ENCODE assay signal across 29 mouse cellular contexts in genomic region chr17:63176411-63176810, GRCm38 (mm10).
DNase-seq lines count a peak whose midpoint lies in the region; ATAC-seq and TF ChIP-seq lines count a peak whose summit lies in the region.
"Had no signal": no experiment of that assay in that cellular context is flagged by ENCODE, and none has a peak within 500 bp of the region (broad histone marks: within the 10 kb centered on the region; RNA-seq: fewer than 3 reads in every experiment).

No protein-coding gene starts in this region.

- no peak overlapping the region for H3K9ac ChIP-seq in forebrain, embryonic 16.5 days (replicated peaks; ENCODE audit: low read depth, low read length)
- no peak overlapping the region for H3K9ac ChIP-seq in forebrain, postnatal 0 days
- H3K9ac ChIP-seq in midbrain, embryonic 12.5 days (replicated peaks): no peak overlapping the region
- no peak overlapping the region for H3K9ac ChIP-seq in midbrain, postnatal 0 days (replicated peaks; ENCODE audit: low read length, poor library complexity, severe bottlenecking)
- H3K9ac ChIP-seq in midbrain, embryonic 15.5 days: no peak overlapping the region
- H3K9ac ChIP-seq: forebrain, embryonic 15.5 days; liver, embryonic 14.5 days; lung, embryonic 14.5 days; neural tube, embryonic 12.5 days had no signal

- H3K4me3 ChIP-seq in forebrain, embryonic 16.5 days (replicated peaks; ENCODE audit: low read length): no peak overlapping the region
- H3K4me3 ChIP-seq in forebrain, postnatal 0 days (ENCODE audit: low read depth, low read length): no peak overlapping the region
- H3K4me3 ChIP-seq in midbrain, embryonic 12.5 days: no peak overlapping the region
- H3K4me3 ChIP-seq in midbrain, postnatal 0 days (ENCODE audit: low read depth, low read length): no peak overlapping the region
- no peak overlapping the region for H3K4me3 ChIP-seq in midbrain, embryonic 15.5 days
- H3K4me3 ChIP-seq: forebrain, embryonic 15.5 days; hindbrain, embryonic 10.5 days; layer of hippocampus, adult 2 months; myocyte; neural tube, embryonic 12.5 days had no signal

- H3K27me3 ChIP-seq in forebrain, embryonic 16.5 days (replicated peaks; ENCODE audit: control insufficient read depth, insufficient read depth, low read length): no peaks in the 10 kb centered on the region
- H3K27me3 ChIP-seq in forebrain, postnatal 0 days (ENCODE audit: insufficient read depth, low read length): no peaks in the 10 kb centered on the region; the same call in 1 of the 2 replicates
- H3K27me3 ChIP-seq in midbrain, embryonic 12.5 days: peaks cover 7% of the 10 kb centered on the region; the same call in 1 of the 2 replicates
- H3K27me3 ChIP-seq in midbrain, postnatal 0 days (ENCODE audit: insufficient read depth, low read length): no peaks in the 10 kb centered on the region
- no peaks in the 10 kb centered on the region for H3K27me3 ChIP-seq in midbrain, embryonic 15.5 days (replicated peaks)
- H3K27me3 ChIP-seq: neural tube, embryonic 12.5 days had no signal

- H3K4me2 ChIP-seq in forebrain, embryonic 16.5 days (ENCODE audit: low read length): no peak overlapping the region
- H3K4me2 ChIP-seq in forebrain, postnatal 0 days (ENCODE audit: low read depth): no peak overlapping the region
- H3K4me2 ChIP-seq in midbrain, embryonic 12.5 days (replicated peaks): no peak overlapping the region
- no peak overlapping the region for H3K4me2 ChIP-seq in midbrain, postnatal 0 days (ENCODE audit: low read depth, low read length, poor library complexity, severe bottlenecking)
- no peak overlapping the region for H3K4me2 ChIP-seq in midbrain, embryonic 15.5 days
- H3K4me2 ChIP-seq: forebrain, embryonic 15.5 days; lung, embryonic 14.5 days; neural tube, embryonic 12.5 days had no signal

- ATAC-seq in forebrain, embryonic 16.5 days: 0 out of 2 replicates have a peak, but pooled peaks have one; percentile 18
- ATAC-seq in forebrain, postnatal 0 days: no peak
- peak; percentile 38; the same call in 1 of the 2 replicates for ATAC-seq in midbrain, embryonic 12.5 days (ENCODE audit: low FRiP score, low read depth)
- ATAC-seq in midbrain, postnatal 0 days (ENCODE audit: low FRiP score): no peak
- no peak for ATAC-seq in midbrain, embryonic 15.5 days (replicated peaks)
- ATAC-seq in frontal cortex, adult (ENCODE audit: low TSS enrichment): no peak
- ATAC-seq: forebrain, embryonic 15.5 days had no signal

- no peaks in the 10 kb centered on the region for H3K9me3 ChIP-seq in forebrain, embryonic 16.5 days (ENCODE audit: control insufficient read depth, low read length)
- H3K9me3 ChIP-seq in forebrain, postnatal 0 days (ENCODE audit: low read length): no peaks in the 10 kb centered on the region
- no peaks in the 10 kb centered on the region for H3K9me3 ChIP-seq in midbrain, embryonic 12.5 days
- no peaks in the 10 kb centered on the region for H3K9me3 ChIP-seq in midbrain, postnatal 0 days (ENCODE audit: low read length)
- H3K9me3 ChIP-seq in midbrain, embryonic 15.5 days: no peaks in the 10 kb centered on the region
- H3K9me3 ChIP-seq: forebrain, embryonic 15.5 days; G1E; hindbrain, embryonic 10.5 days; neural tube, embryonic 12.5 days had no signal

- WGBS in forebrain, embryonic 16.5 days: 41% methylated on average over 5 of the region's 5 CpGs
- WGBS in forebrain, postnatal 0 days: 48% methylated on average over 5 of the region's 5 CpGs
- 38% methylated on average over 5 of the region's 5 CpGs for WGBS in midbrain, embryonic 12.5 days
- WGBS in midbrain, postnatal 0 days: 46% methylated on average over 5 of the region's 5 CpGs
- WGBS in midbrain, embryonic 15.5 days: 40% methylated on average over 5 of the region's 5 CpGs

- TF ChIP-seq CTCF in forebrain, postnatal 0 days (IDR thresholded peaks at IDR 0.05; ENCODE audit: low read depth): no peak
- no peak for TF ChIP-seq CTCF in midbrain, postnatal 0 days (IDR thresholded peaks at IDR 0.05)

- no peak overlapping the region for H3K27ac ChIP-seq in forebrain, embryonic 16.5 days (ENCODE audit: low read length)
- no peak overlapping the region for H3K27ac ChIP-seq in forebrain, postnatal 0 days (ENCODE audit: low read depth, low read length)
- peak overlapping the region; percentile 27; the same call in 1 of the 2 replicates for H3K27ac ChIP-seq in midbrain, embryonic 12.5 days (replicated peaks)
- H3K27ac ChIP-seq in midbrain, postnatal 0 days (ENCODE audit: low read depth, low read length): no peak overlapping the region
- H3K27ac ChIP-seq in midbrain, embryonic 15.5 days: peak overlapping the region; percentile 62
- H3K27ac ChIP-seq: forebrain, embryonic 15.5 days; hindbrain, embryonic 10.5 days; layer of hippocampus, adult 2 months; liver, embryonic 14.5 days; neural tube, embryonic 12.5 days; stomach, postnatal 0 days had no signal

- H3K4me1 ChIP-seq in forebrain, embryonic 16.5 days (replicated peaks; ENCODE audit: control insufficient read depth, insufficient read depth, low read length): peaks cover 8% of the 10 kb centered on the region
- no peaks in the 10 kb centered on the region for H3K4me1 ChIP-seq in forebrain, postnatal 0 days (ENCODE audit: insufficient read depth)
- peaks cover 17% of the 10 kb centered on the region for H3K4me1 ChIP-seq in midbrain, embryonic 12.5 days
- 0 out of 2 replicates have a peak, but pooled peaks cover 4% of the 10 kb centered on the region for H3K4me1 ChIP-seq in midbrain, postnatal 0 days (ENCODE audit: insufficient read depth, low read length)
- H3K4me1 ChIP-seq in midbrain, embryonic 15.5 days: peaks cover 33% of the 10 kb centered on the region

- H3K36me3 ChIP-seq in forebrain, embryonic 16.5 days (ENCODE audit: control insufficient read depth, insufficient read depth): no peaks in the 10 kb centered on the region
- no peaks in the 10 kb centered on the region for H3K36me3 ChIP-seq in forebrain, postnatal 0 days (ENCODE audit: insufficient read depth)
- no peaks in the 10 kb centered on the region for H3K36me3 ChIP-seq in midbrain, embryonic 12.5 days
- H3K36me3 ChIP-seq in midbrain, postnatal 0 days (ENCODE audit: insufficient read depth, low read length): no peaks in the 10 kb centered on the region
- H3K36me3 ChIP-seq in midbrain, embryonic 15.5 days (replicated peaks): no peaks in the 10 kb centered on the region
- H3K36me3 ChIP-seq: forebrain, embryonic 15.5 days; hindbrain, embryonic 10.5 days; neural tube, embryonic 12.5 days had no signal

- DNase-seq in forebrain, postnatal 0 days: no peak
- no peak for DNase-seq in midbrain, postnatal 0 days (ENCODE audit: low spot score)
- peak; percentile 89 for DNase-seq in R1 (ENCODE audit: low read depth, low spot score)
- no peak for DNase-seq in cerebellum, postnatal 14 days
- DNase-seq: adrenal gland, postnatal 25 days; cerebellum, adult 11-12 months; cerebellum, adult 9-11 months; gastrocnemius, postnatal 14 days; heart, postnatal 14 days; kidney, adult 11 months; kidney, postnatal 25 days; left cerebral cortex, postnatal 4 days; liver; lung, embryonic 14.5 days; lung, postnatal 14 days; right cerebral cortex, postnatal 4 days; thymus, postnatal 4 days had no signal

Comparison
In these comparisons a context has a peak if more than half of its experiments do, and no peak if none do; other contexts are left out.
1. ATAC-seq: peak in forebrain, embryonic 16.5 days (single experiment) and midbrain, embryonic 12.5 days (single experiment); none in forebrain, postnatal 0 days (single experiment), midbrain, postnatal 0 days (single experiment), midbrain, embryonic 15.5 days (single experiment) and frontal cortex, adult (single experiment).
2. H3K27ac ChIP-seq: peak in midbrain, embryonic 12.5 days (single experiment) and midbrain, embryonic 15.5 days (single experiment); none in forebrain, embryonic 16.5 days (single experiment), forebrain, postnatal 0 days (single experiment) and midbrain, postnatal 0 days (single experiment).